Mouse (Mus musculus) kidney, postnatal 25 days (tissue): ENCODE results near the gene Mroh8.
"Not testable (repeated sequence)": the region's sequence is repeated elsewhere in the genome, so short reads cannot be mapped to it uniquely, and the experiment has no call there.

Experiments
- DNase-seq, 2 experiments: peaks; one replicate each; pipeline ENCODE4 v3.0.0; 2021; ENCODE audit warnings: mixed read lengths in 2 of 2

The Mroh8 gene

GRCm38 (mm10) chr2:157187223-157187622 lies 92.1 kb downstream of the Mroh8 start:
- no peak for DNase-seq

- no peak for DNase-seq
Measured at GRCm38 (mm10) chr2:157186504-157186903, 92.8 kb downstream of the Mroh8 start.

- no peak for DNase-seq
Measured at GRCm38 (mm10) chr2:157185022-157185660, 94.2 kb downstream of the Mroh8 start.

GRCm38 (mm10) chr2:157178167-157178566 lies 101.2 kb downstream of the Mroh8 start:
- DNase-seq, result no peak

GRCm38 (mm10) chr2:157176248-157176647 lies 103.1 kb downstream of the Mroh8 start:
- no peak for DNase-seq

DNA sequence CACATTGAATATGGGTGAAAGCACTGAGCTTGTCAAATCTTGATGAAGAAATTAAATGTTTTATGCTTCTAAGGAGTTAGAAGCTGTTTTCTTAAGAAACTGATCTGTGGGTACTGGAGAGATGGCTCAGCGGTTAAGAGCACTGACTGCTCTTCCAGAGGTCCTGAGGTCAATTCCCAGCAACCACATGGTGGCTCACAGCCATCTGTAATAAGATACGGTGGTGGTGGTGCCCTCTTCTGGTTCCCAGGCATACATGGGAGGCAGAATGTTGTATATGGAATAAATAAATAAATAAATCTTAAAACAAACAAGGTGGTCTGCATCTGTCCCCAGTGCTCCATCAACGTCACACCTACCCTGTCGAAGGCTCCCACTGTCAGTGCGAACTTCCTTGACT lies 104.9 kb downstream of the Mroh8 start:
- DNase-seq, result no peak

DNA sequence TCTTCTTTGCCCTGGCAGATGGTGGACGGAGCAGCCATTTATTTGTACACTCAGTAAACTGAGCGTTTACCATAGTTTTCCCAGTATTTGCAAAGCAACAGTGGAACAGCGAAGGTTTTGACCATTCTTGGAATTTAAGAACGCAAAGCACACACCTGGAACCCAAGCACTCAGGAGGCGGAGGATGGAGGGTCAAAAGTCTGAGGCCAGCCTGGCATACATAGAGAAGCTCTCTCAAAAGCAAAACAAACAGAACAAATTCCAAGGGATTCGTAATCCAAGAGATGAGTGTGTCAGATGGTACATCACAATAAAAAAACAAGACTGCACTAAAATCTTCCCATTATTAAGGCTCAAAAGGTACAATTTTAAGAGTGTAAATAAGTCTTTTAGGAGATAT lies 105.8 kb downstream of the Mroh8 start:
- no peak for DNase-seq

GRCm38 (mm10) chr2:157172984-157173383 lies 106.4 kb downstream of the Mroh8 start:
- DNase-seq, result no peak

GRCm38 (mm10) chr2:157170626-157171025 lies 108.7 kb downstream of the Mroh8 start:
- no peak for DNase-seq

DNA sequence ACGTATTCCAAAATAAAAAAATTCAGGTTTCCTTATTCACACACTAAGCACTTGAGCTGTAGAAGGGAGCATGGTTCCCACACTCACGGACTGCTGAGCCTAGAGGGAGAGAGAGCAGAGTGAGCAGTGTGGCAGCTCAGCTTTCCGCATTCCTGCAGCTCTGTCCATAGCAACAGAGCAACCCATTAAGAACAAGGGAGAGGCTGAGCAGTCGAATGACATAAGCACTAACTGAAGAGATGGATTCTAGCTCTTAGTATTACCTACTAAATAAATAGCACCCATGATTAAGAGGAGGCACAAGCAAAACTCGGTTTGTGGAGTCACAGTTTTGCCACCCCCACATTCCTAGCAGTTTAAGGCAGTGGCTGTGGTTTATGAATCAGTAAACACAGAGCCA lies 109.2 kb downstream of the Mroh8 start:
- DNase-seq, result no peak

DNA sequence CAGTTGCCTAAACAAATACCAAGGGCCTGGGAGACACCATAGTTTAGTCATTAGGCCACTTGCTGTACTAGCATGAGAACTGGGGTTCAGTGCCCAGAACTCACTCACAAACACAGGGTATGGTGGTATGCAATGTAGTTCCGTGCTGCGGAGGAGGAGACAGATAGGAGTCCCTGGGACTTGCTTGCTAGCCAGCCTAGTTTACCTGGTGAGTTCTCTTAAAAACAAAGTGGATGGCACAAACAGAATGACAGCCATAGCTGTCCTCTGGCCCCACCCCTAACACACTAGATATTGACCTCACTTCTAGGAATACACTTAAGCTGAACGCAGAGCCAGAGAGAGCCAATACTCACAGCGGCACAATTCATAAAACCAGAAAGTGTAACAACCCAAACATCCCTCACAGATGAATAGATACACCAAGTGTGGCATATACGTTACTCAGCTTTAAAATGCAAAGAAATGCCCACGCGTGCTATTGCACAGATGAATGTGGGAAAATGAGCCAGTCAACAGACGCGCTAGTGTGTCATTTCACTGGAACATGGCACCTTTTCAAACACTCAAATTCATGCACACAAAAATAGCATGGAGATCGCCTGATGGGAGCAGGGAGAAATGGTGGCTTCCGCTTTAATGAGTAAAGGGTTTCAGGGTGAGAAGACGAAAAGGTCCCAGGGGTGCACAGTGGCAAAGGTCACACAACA lies 112.8 kb downstream of the Mroh8 start:
- no peak for DNase-seq

- DNase-seq, result not testable (repeated sequence)
Measured at GRCm38 (mm10) chr2:157165312-157166224, 113.8 kb downstream of the Mroh8 start.

GRCm38 (mm10) chr2:157164101-157164500 lies 115.2 kb downstream of the Mroh8 start:
- no peak for DNase-seq
